Mouse (Mus musculus) right cerebral cortex, postnatal 4 days (tissue): ENCODE data around the gene C1qtnf6.

ENCODE experiments used
- DNase-seq: peaks from one replicate; pipeline ENCODE4 v3.0.0-alpha.2; 2022

The C1qtnf6 gene

DNA sequence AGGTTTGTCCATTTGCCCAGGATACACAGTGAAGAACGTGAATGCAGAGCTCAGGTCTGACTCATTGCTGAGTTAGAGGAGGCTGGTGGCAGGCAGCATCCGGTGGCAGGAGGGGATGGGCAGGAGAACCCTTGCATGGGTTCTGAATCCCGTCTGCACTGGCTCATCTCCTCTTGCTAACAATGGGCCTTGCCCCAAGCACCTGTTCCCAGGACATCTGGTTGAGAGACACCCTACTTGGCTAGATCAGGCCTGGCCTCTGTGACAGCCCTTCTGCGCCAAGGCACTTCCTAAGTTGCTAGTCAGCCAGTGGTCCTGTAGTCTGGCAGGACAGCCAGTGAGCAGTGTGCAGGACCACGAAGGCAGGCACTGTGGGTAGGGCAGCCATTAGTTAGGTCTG lies 51.7 kb downstream of the C1qtnf6 start:
- no peak for DNase-seq

- no peak for DNase-seq
Measured at GRCm38 (mm10) chr15:78478073-78478472, 53.1 kb downstream of the C1qtnf6 start.

DNA sequence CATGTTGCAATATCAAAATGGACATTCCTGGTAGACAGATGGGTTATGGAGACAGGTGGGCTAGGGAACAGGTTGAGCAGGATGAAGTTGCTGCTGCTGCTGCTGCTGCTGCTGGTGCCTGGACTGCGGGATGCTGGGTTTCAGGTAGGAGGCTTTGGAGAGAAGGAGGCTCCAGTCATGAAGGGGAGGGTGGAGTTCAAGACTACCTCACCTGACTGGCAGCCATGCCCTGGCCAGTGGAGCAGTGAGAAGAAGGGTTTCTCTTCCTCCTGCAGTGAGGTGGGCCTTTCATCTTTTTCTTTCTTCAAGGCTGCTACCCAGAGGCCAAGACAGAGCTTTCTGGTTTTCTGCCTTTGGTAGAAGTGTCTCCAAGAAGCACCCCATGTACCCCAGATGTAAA lies 54.3 kb downstream of the C1qtnf6 start:
- no peak for DNase-seq

GRCm38 (mm10) chr15:78475604-78476031 lies 55.6 kb downstream of the C1qtnf6 start:
- DNase-seq = no peak

- no peak for DNase-seq
Measured at GRCm38 (mm10) chr15:78473442-78473841, 57.8 kb downstream of the C1qtnf6 start.
